Mouse (Mus musculus) kidney, embryonic 14.5 days (tissue): Measurements from ENCODE around the gene Ccr7. TPM values are rescaled to one million over a fixed set of nuclear protein-coding genes. Genes with fewer than 3 reads are reported as not detected.

Experiments
- ATAC-seq: fragments of 200-750 bp; cut with Nextera tagmentation; 2 replicates; pipeline ENCODE4 v1.8.0; 2017; ENCODE audit warnings: moderate number of reproducible peaks, mild to moderate bottlenecking, moderate TSS enrichment, moderate library complexity; ENCODE audit not compliant: low FRiP score, low TSS enrichment
- H3K27ac ChIP-seq: fragments of 300-500 bp; sonication (generic); 2 replicates; pipeline ENCODE4 v1.5.1; 2014; ENCODE audit warnings: low read depth, mild to moderate bottlenecking, low read length, moderate library complexity, mixed read lengths
- H3K27me3 ChIP-seq: fragments of 300-500 bp; sonication (generic); 2 replicates; pipeline ENCODE4 v1.6.1; 2014; ENCODE audit warnings: mild to moderate bottlenecking, low read length; ENCODE audit not compliant: control insufficient read depth, insufficient read depth
- H3K36me3 ChIP-seq: fragments of 300-500 bp; sonication (generic); 2 replicates; pipeline ENCODE4 v1.6.1; 2014; ENCODE audit warnings: low read length, mixed read lengths; ENCODE audit not compliant: control insufficient read depth, insufficient read depth
- H3K4me1 ChIP-seq: fragments of 300-500 bp; sonication (generic); 2 replicates; pipeline ENCODE4 v1.6.1; 2014; ENCODE audit warnings: low read length, mixed read lengths; ENCODE audit not compliant: control insufficient read depth, insufficient read depth
- H3K4me2 ChIP-seq: fragments of 300-500 bp; sonication (generic); replicated peaks from 2 replicates; pipeline ENCODE4 v1.6.1; 2014; ENCODE audit warnings: low read depth, mild to moderate bottlenecking, low read length
- H3K4me3 ChIP-seq: fragments of 300-500 bp; sonication (generic); 2 replicates; pipeline ENCODE4 v1.5.1; 2014; ENCODE audit warnings: mild to moderate bottlenecking, low read length
- H3K9ac ChIP-seq: fragments of 300-500 bp; sonication (generic); 2 replicates; pipeline ENCODE4 v1.6.1; 2014; ENCODE audit warnings: low read depth, mild to moderate bottlenecking, low read length, moderate library complexity
- H3K9me3 ChIP-seq: fragments of 300-500 bp; sonication (generic); 2 replicates; pipeline ENCODE4 v1.6.1; 2016; ENCODE audit warnings: low read length; ENCODE audit not compliant: control insufficient read depth
- WGBS: fragments of 180-500 bp; shearing (Covaris S2); extraction: QIAGEN DNeasy Blood & Tissue Kit; methylation state at CpG from one replicate; pipeline ENCODE4 v1.1.7; 2014; 5-methylcytosine and 5-hydroxymethylcytosine counted together
- polyA plus RNA-seq: library from polyadenylated mRNA; unstranded; fragments of >200 nt; fragmentation: Nextera tagmentation; extraction: Ambion mirVana; gene quantifications from 2 replicates; pipeline ENCODE4 v1.2.1, GENCODE M21; 2014

Gene Ccr7
- polyA plus RNA-seq, 1 experiment from 2014 or later: not detected

GRCm38 (mm10) chr11:99171442-99171841 lies 16.6 kb upstream of the Ccr7 start:
- no peaks in the 10 kb centered on the region for H3K27me3 ChIP-seq
- no peak overlapping the region for H3K27ac ChIP-seq
- H3K4me1 ChIP-seq: no peaks in the 10 kb centered on the region
- WGBS: 82% methylated on average over 2 of the region's 2 CpGs
- H3K4me2 ChIP-seq: no peak overlapping the region
- H3K9ac ChIP-seq: no peak overlapping the region
- no peak for ATAC-seq
- no peaks in the 10 kb centered on the region for H3K36me3 ChIP-seq
- H3K9me3 ChIP-seq: no peaks in the 10 kb centered on the region
- no peak overlapping the region for H3K4me3 ChIP-seq

GRCm38 (mm10) chr11:99170547-99171267 lies 15.8 kb upstream of the Ccr7 start:
- 71% methylated on average over 12 of the region's 12 CpGs for WGBS
- H3K27ac ChIP-seq: no peak overlapping the region
- H3K9ac ChIP-seq: no peak overlapping the region

GRCm38 (mm10) chr11:99170005-99170404 lies 15.1 kb upstream of the Ccr7 start:
- no peaks in the 10 kb centered on the region for H3K27me3 ChIP-seq
- WGBS: 89% methylated on average over 6 of the region's 6 CpGs
- H3K27ac ChIP-seq: no peak overlapping the region
- H3K9ac ChIP-seq: no peak overlapping the region
- no peaks in the 10 kb centered on the region for H3K36me3 ChIP-seq
- no peaks in the 10 kb centered on the region for H3K9me3 ChIP-seq
- ATAC-seq: no peak
- H3K4me1 ChIP-seq: no peaks in the 10 kb centered on the region
- H3K4me3 ChIP-seq: no peak overlapping the region
- no peak overlapping the region for H3K4me2 ChIP-seq

More at GRCm38 (mm10) chr11:99170547-99171267, 15.8 kb upstream of the Ccr7 start:
- H3K4me2 ChIP-seq: no peak overlapping the region
- H3K4me3 ChIP-seq: no peak overlapping the region
- H3K27me3 ChIP-seq: no peaks in the 10 kb centered on the region
- ATAC-seq: no peak
- no peaks in the 10 kb centered on the region for H3K4me1 ChIP-seq
- H3K36me3 ChIP-seq: no peaks in the 10 kb centered on the region
- H3K9me3 ChIP-seq: no peaks in the 10 kb centered on the region

GRCm38 (mm10) chr11:99169438-99169837 lies 14.6 kb upstream of the Ccr7 start:
- H3K9me3 ChIP-seq: no peaks in the 10 kb centered on the region
- ATAC-seq: no peak
- H3K4me2 ChIP-seq: no peak overlapping the region
- no peaks in the 10 kb centered on the region for H3K36me3 ChIP-seq
- H3K9ac ChIP-seq: no peak overlapping the region
- 90% methylated on average over 2 of the region's 2 CpGs for WGBS
- H3K4me1 ChIP-seq: no peaks in the 10 kb centered on the region
- no peaks in the 10 kb centered on the region for H3K27me3 ChIP-seq
- no peak overlapping the region for H3K4me3 ChIP-seq
- H3K27ac ChIP-seq: no peak overlapping the region

GRCm38 (mm10) chr11:99168030-99168474 lies 13.2 kb upstream of the Ccr7 start:
- H3K4me3 ChIP-seq: no peak overlapping the region
- H3K27ac ChIP-seq: no peak overlapping the region
- 45% methylated on average over 12 of the region's 12 CpGs for WGBS
- ATAC-seq: no peak
- H3K9ac ChIP-seq: no peak overlapping the region
- H3K4me2 ChIP-seq: no peak overlapping the region
- no peaks in the 10 kb centered on the region for H3K4me1 ChIP-seq
- no peaks in the 10 kb centered on the region for H3K9me3 ChIP-seq
- no peaks in the 10 kb centered on the region for H3K27me3 ChIP-seq
- no peaks in the 10 kb centered on the region for H3K36me3 ChIP-seq

GRCm38 (mm10) chr11:99167576-99167975 lies 12.7 kb upstream of the Ccr7 start:
- no peak overlapping the region for H3K9ac ChIP-seq
- no peaks in the 10 kb centered on the region for H3K36me3 ChIP-seq
- H3K4me2 ChIP-seq: no peak overlapping the region
- no peaks in the 10 kb centered on the region for H3K4me1 ChIP-seq
- 80% methylated on average over 7 of the region's 7 CpGs for WGBS
- H3K27me3 ChIP-seq: no peaks in the 10 kb centered on the region
- no peaks in the 10 kb centered on the region for H3K9me3 ChIP-seq
- no peak overlapping the region for H3K27ac ChIP-seq
- no peak for ATAC-seq
- H3K4me3 ChIP-seq: no peak overlapping the region

GRCm38 (mm10) chr11:99166241-99166640 lies 11.4 kb upstream of the Ccr7 start:
- no peak for ATAC-seq
- Histone ChIP-seq H3K36me3 (no peaks in the 10 kb centered on the region), H3K9me3 (no peaks in the 10 kb centered on the region), H3K4me1 (no peaks in the 10 kb centered on the region), H3K9ac (no peak overlapping the region), H3K4me2 (no peak overlapping the region), H3K27me3 (no peaks in the 10 kb centered on the region), H3K4me3 (no peak overlapping the region), H3K27ac (no peak overlapping the region)
- WGBS: 94% methylated on average over 7 of the region's 7 CpGs

- Histone ChIP-seq H3K9ac (no peak overlapping the region), H3K4me1 (no peaks in the 10 kb centered on the region), H3K9me3 (no peaks in the 10 kb centered on the region), H3K27ac (no peak overlapping the region), H3K4me2 (no peak overlapping the region), H3K36me3 (no peaks in the 10 kb centered on the region), H3K4me3 (no peak overlapping the region), H3K27me3 (no peaks in the 10 kb centered on the region)
- WGBS: 69% methylated on average over 11 of the region's 11 CpGs
- ATAC-seq: no peak
Measured at GRCm38 (mm10) chr11:99165031-99165752, 10.3 kb upstream of the Ccr7 start.

GRCm38 (mm10) chr11:99162972-99163686 lies 8.3 kb upstream of the Ccr7 start:
- ATAC-seq: no peak
- H3K9ac ChIP-seq: no peak overlapping the region
- WGBS: 78% methylated on average over 10 of the region's 10 CpGs

More at GRCm38 (mm10) chr11:99162972-99163686, 8.3 kb upstream of the Ccr7 start:
- Histone ChIP-seq H3K4me3 (no peak overlapping the region), H3K27me3 (no peaks in the 10 kb centered on the region), H3K4me1 (no peaks in the 10 kb centered on the region), H3K9me3 (no peaks in the 10 kb centered on the region), H3K27ac (no peak overlapping the region), H3K36me3 (no peaks in the 10 kb centered on the region), H3K4me2 (no peak overlapping the region)
